Mouse (Mus musculus): ENCODE results near the gene D1Ertd622e. TPM values are rescaled to one million over a fixed set of nuclear protein-coding genes. Genes with fewer than 3 reads are reported as not detected.
"Not testable (repeated sequence)": the region's sequence is repeated elsewhere in the genome, so short reads cannot be mapped to it uniquely, and the experiment has no call there.

D1Ertd622e gene
- total RNA-seq, 2 experiments from 2014 or later = 18.6 to 22.4 TPM

DNA sequence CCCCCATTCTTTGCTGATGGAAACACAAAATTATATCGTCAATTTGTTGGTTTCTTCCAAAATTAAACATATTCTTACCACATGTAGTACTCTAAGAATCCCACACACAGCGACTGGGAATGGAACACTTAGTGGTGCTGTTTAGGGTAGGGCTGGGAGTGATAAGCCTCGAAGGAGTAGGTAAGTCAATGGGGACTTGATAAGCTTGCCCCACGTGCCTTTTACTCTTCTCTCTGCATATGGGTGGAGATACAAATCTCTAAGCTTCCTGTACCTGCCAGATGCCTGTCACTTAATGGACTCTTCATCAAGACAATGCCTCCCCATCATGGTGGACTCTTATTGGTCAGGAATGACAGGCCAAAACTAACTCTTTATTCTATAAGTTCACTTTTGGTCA lies 78.8 kb downstream of the D1Ertd622e start:
- no peak for DNase-seq (ENCODE audit: low spot score in 2 of 2)

DNA sequence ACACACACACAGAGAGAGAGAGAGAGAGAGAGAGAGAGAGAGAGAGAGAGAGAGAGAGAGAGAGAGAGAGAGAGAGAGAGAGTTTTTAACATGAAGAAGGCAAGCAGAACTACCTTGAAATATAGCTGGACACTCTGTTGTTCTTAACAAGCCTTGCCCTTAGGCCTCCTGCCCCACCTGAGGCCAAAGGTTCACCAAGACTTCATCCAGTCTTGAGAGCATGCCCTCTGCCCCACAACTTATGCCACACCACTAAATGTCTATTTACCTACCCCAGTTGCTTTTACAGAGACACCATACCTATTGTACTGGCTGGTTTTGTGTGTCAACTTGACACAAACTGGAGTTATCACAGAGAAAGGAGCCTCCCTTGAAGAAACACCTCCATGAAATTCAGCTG lies 81.2 kb downstream of the D1Ertd622e start:
- not testable (repeated sequence) for DNase-seq (ENCODE audit: low spot score in 2 of 2)

DNA sequence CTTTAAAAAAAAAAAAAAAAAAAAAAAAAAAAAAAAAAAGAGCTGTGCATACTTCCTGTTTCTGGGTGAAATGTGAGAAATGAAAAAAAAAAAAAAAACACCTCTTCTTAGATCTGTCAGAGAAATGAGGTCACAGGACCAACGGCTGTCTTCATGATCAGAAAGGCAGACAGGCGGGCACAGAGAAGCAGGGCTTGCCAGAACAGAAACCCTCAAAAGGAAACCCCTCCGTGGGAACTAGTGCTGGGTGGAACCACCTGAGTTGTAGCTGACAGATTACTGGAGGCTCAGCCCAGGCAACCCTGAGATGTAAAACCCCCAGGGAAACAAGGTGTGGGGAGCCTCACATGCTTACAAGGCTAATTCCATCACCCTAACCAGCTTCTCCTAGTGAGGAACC lies 81.6 kb downstream of the D1Ertd622e start:
- DNase-seq (ENCODE audit: low spot score in 2 of 2) = no peak

DNA sequence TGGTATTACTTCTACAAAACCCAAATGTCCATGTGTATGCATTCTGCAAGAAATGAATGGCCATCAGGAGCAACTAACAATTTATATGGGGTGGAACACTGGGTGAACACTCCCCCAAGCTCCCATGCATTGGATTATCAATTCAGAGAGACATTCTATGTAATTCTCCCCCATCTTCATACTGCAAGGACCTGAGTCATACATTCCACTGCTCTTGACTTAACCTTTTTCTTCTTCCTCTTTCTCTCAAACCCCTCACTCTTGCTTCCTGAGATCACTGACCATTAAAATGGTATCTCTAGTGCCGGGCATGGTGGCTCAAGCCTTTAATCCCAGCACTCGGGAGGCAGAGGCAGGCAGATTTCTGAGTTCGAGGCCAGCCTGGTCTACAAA lies 83.9 kb downstream of the D1Ertd622e start:
- no peak for DNase-seq (ENCODE audit: low spot score in 2 of 2)

DNA sequence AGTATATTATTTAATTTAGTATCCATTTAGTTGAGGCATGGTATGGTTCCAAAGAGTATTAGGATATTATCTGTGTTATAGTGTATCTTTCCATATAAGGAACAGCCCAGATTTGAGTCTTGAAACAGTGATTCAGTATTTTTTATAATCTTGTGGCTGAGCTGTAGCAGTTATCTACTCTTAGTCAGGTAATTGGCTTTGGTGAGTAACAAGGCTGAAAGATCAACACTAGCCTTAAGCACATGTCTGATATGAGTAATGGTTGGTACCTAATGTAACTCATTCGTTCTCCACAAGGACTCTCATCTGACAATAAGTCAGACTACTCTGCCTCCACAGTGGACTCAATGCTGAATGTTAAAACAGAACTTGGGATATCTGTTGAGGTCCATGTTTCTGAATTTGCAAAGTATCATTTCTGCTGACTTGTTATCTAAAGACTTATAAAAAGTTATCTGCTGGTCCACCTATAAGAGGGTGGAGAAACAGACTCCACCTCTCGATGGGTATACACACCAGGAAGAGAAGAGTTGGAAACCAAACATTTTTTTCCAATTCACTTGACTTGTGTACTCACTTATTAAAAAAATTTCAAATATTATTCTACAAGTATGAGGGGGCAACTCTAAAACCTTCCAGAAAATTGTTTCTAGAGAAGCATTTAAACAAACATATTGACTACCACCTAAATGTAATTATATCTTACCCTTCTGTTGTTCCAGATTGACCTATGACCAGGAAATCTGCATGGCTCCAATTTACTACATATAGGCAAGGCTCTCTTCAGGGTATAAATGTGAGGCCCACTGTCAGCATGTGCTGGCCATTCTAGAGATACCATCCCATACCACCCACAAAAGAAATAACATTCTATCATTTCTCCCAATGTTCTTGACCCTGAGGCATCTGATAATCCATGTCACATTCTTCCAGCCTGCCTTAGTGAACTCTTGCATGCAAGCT lies 84.5 kb downstream of the D1Ertd622e start:
- DNase-seq (ENCODE audit: low spot score in 2 of 2) = no peak

DNA sequence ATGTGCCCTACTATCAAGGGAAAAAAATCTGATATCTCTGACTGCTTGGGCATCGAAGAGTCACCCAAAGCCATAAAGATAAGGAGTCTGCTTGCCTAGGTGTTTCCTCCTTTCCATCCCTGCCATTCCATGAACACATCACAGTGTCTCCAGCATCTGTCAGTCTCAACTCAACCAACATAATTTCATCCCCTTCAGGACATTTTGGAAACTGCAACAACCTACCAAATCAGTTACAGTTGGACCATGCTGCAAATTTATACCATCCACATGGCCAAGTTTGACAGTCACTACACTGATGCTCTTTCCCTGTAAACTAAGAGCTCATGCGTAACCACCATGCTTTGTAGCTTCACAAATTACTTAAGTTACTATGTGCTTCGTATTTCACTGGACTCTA lies 85.3 kb downstream of the D1Ertd622e start:
- no peak for DNase-seq (ENCODE audit: low spot score in 2 of 2)

DNA sequence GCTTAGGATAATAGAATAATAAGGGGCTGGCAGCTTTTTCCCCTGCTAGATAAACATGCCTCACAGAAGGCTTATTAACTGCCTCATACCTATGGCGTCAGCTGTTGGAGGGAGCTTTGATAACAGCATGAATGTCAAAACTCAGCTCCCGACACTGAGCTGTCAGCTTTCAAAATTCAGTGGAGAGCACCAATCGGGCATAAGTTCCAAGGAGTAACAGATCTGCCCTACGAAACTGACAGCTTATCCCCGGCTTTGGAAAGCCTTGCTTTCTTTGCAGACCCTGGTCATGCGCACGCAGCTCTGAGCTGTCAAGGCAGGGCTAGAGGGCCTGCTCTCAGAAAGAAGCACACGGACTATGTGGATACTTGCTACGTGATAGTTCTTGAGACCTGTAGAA lies 91.1 kb downstream of the D1Ertd622e start:
- DNase-seq (ENCODE audit: low spot score in 2 of 2) = no peak

DNA sequence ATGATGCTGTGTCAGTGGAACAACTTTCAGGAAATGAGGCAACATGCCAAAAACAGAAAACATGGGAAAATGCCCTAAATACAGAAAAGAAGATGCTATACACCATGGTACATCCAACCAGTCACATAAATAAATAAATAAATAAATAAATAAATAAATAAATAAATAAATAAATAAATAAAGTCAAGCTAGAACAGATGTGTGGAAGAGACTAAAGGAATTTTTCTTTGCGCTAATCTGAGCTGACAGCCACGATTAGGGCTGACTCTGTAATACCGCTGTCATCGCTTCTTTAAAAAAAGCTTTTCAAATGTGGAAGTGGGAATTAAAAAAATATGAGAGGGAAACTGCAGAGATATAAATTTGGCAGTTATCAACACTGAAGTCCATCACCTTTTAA lies 93.9 kb downstream of the D1Ertd622e start:
- DNase-seq (ENCODE audit: low spot score in 2 of 2) = no peak

DNA sequence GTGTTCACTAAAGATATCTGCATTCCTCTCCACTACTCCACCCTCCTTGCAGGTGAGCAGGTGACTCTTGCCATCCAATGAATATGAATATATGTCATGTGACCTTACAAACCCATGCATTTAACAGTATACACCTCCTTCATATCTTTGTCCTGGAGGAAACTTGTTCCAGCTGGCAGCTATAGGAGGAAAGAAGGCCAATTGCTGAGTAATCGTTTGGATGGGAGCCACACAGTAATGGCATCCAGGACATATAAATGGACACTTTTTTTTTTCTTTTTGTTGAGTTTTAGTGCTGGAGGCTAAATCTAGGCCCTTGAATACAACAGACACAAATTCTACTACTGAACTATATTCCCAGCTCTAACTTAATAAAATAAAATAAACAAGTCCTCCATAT lies 97.2 kb downstream of the D1Ertd622e start:
- DNase-seq (ENCODE audit: low spot score in 2 of 2) = no peak

DNA sequence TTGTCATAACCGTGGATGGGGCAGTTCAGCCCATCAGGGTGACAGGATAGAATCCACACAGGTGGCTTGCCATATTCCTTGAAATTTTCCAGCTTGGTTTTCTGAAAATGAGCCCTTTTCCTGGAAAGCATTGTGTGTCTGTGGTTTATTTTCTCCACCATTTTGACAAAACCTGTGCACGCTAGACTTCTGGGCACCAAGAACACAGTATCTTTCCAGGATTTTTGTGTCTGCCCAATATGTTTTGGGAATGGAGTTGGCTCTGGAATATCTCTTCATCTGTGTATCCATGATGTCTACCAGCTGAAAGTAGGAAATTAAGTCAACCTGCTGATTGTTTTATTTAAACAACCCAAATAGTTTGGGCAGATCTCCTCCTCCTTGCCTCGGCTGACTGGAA lies 99.0 kb downstream of the D1Ertd622e start:
- no peak for DNase-seq (ENCODE audit: low spot score in 2 of 2)

Other genes with a start within 250 kb of the D1Ertd622e start
- gene Gin1, start 108.1 kb upstream of the D1Ertd622e start, total RNA-seq (2021) = 10 to 100 TPM; 13.3 to 16.8 TPM
- 10 to 100 TPM; 25.4 to 32.5 TPM for gene Ppip5k2, start 108.3 kb upstream of the D1Ertd622e start, total RNA-seq (2021)